Mouse (Mus musculus) hematopoietic stem cell, adult 5-6 weeks (primary cell): ENCODE measurements around the gene Gucy2e. TPM values are rescaled to one million over a fixed set of nuclear protein-coding genes. Genes with fewer than 3 reads are reported as not detected.
A peak's percentile ranks its signal among the peaks of the same experiment; 100 is the strongest.

Experiments used
- ATAC-seq, 2 experiments: fragments of 125-278 bp in 1 of 2; replicated peaks in 1 of 2; 2 replicates each; pipeline ENCODE4 v1.8.0; 2016 to 2017; ENCODE audit warnings: inconsistent platforms in 2 of 2, mild to moderate bottlenecking in 2 of 2, moderate number of reproducible peaks in 2 of 2, low read depth in 1 of 2, moderate TSS enrichment in 1 of 2; ENCODE audit not compliant: low FRiP score in 2 of 2, poor library complexity in 2 of 2, severe bottlenecking in 2 of 2, insufficient read depth in 1 of 2, low TSS enrichment in 1 of 2
- total RNA-seq: library from RNA; stranded (forward); fragments of 172-1452, 232-1000 nt; gene quantifications from 2 replicates; pipeline ENCODE4 v1.2.3, GENCODE M21; 2017

The Gucy2e gene
- total RNA-seq, 1 experiment from 2014 or later = not detected

GRCm38 (mm10) chr11:69250106-69250505 is 13.3 kb upstream of the Gucy2e start:
- ATAC-seq = no peak

GRCm38 (mm10) chr11:69249131-69249530 is 12.3 kb upstream of the Gucy2e start:
- ATAC-seq = no peak

GRCm38 (mm10) chr11:69245643-69246042 is 8.8 kb upstream of the Gucy2e start:
- ATAC-seq = 0 out of 4 replicates have a peak, but pooled peaks of 1 of the 2 experiments have one; percentile 42

GRCm38 (mm10) chr11:69244911-69245310 is 8.1 kb upstream of the Gucy2e start:
- ATAC-seq = peak in 1 of 2 experiments; percentile 56; a peak in 1 of 4 replicates

GRCm38 (mm10) chr11:69236061-69236925 is 543 bp downstream of the Gucy2e start:
- no peak for ATAC-seq

- peak; percentile 80 to 82; a peak in 3 of 4 replicates for ATAC-seq
Measured at GRCm38 (mm10) chr11:69235285-69236060, 1.4 kb downstream of the Gucy2e start.

- ATAC-seq = no peak
Measured at GRCm38 (mm10) chr11:69233141-69233540, 3.7 kb downstream of the Gucy2e start.

- no peak for ATAC-seq
Measured at GRCm38 (mm10) chr11:69230420-69230819, 6.4 kb downstream of the Gucy2e start.

- ATAC-seq = no peak
Measured at GRCm38 (mm10) chr11:69225715-69226114, 11.1 kb downstream of the Gucy2e start.

GRCm38 (mm10) chr11:69223101-69223500 is 13.7 kb downstream of the Gucy2e start:
- no peak for ATAC-seq

GRCm38 (mm10) chr11:69221070-69221469 is 15.8 kb downstream of the Gucy2e start:
- no peak for ATAC-seq

- no peak for ATAC-seq
Measured at GRCm38 (mm10) chr11:69218661-69219060, 18.2 kb downstream of the Gucy2e start.

- no peak for ATAC-seq
Measured at GRCm38 (mm10) chr11:69217411-69217810, 19.4 kb downstream of the Gucy2e start.

GRCm38 (mm10) chr11:69211431-69211830 is 25.4 kb downstream of the Gucy2e start:
- ATAC-seq = no peak

GRCm38 (mm10) chr11:69202469-69203230 is 34.2 kb downstream of the Gucy2e start:
- ATAC-seq = no peak

- ATAC-seq = no peak
Measured at GRCm38 (mm10) chr11:69200231-69200630, 36.6 kb downstream of the Gucy2e start.

- no peak for ATAC-seq
Measured at GRCm38 (mm10) chr11:69199251-69199650, 37.6 kb downstream of the Gucy2e start.
